Mouse (Mus musculus) liver, embryonic 14.5 days (tissue): ENCODE measurements around the gene Pdcd1lg2. TPM values are rescaled to one million over a fixed set of nuclear protein-coding genes. Genes with fewer than 3 reads are reported as not detected.
A peak's percentile ranks its signal among the peaks of the same experiment; 100 is the strongest.

Source experiments
- ATAC-seq: fragments of 200-750 bp; cut with Nextera tagmentation; 2 replicates; pipeline ENCODE4 v1.8.0; 2017; ENCODE audit warnings: moderate number of reproducible peaks, mild to moderate bottlenecking, moderate library complexity; ENCODE audit not compliant: insufficient read depth
- DNase-seq, 3 experiments: peaks; one replicate each; pipeline ENCODE4 v3.0.0-alpha.2; 2012 to 2013; ENCODE audit warnings: low read depth in 3 of 3, low spot score in 3 of 3
- H3K27ac ChIP-seq: fragments of 300-500 bp; sonication (generic); 2 replicates; pipeline ENCODE4 v1.5.1; 2014; ENCODE audit warnings: moderate library complexity, mild to moderate bottlenecking, control low read depth, inconsistent platforms
- H3K27me3 ChIP-seq: fragments of 300-500 bp; sonication (generic); 2 replicates; pipeline ENCODE4 v1.6.1; 2014; ENCODE audit warnings: mild to moderate bottlenecking, low read length, moderate library complexity; ENCODE audit not compliant: control insufficient read depth, insufficient read depth
- H3K36me3 ChIP-seq: fragments of 300-500 bp; sonication (generic); replicated peaks from 2 replicates; pipeline ENCODE4 v1.6.1; 2014; ENCODE audit warnings: low read depth; ENCODE audit not compliant: control insufficient read depth, insufficient read depth
- H3K4me1 ChIP-seq, 2 experiments: fragments of 200-500 bp in 1 of 2; fragments of 300-500 bp in 1 of 2; sonication (generic) in 1 of 2; replicated peaks; 2 replicates each; pipeline ENCODE4 v1.6.1; 2012 to 2014; ENCODE audit warnings: antibody characterized with exemption in 1 of 2, inconsistent platforms in 1 of 2, low read length in 1 of 2; ENCODE audit not compliant: control insufficient read depth in 2 of 2, insufficient read depth in 2 of 2
- H3K4me2 ChIP-seq: fragments of 300-500 bp; sonication (generic); 2 replicates; pipeline ENCODE4 v1.6.1; 2014; ENCODE audit warnings: low read depth, mild to moderate bottlenecking, control low read depth, moderate library complexity
- H3K4me3 ChIP-seq, 2 experiments: fragments of 200-500 bp in 1 of 2; fragments of 300-500 bp in 1 of 2; sonication (generic) in 1 of 2; 2 replicates each; pipeline ENCODE4 v1.5.1; 2012 to 2014; ENCODE audit warnings: low read depth in 2 of 2, low read length in 2 of 2, mild to moderate bottlenecking in 2 of 2, control low read depth in 1 of 2, inconsistent platforms in 1 of 2, moderate library complexity in 1 of 2; ENCODE audit not compliant: insufficient read depth in 1 of 2
- H3K9ac ChIP-seq: fragments of 300-500 bp; sonication (generic); replicated peaks from 2 replicates; pipeline ENCODE4 v1.6.1; 2014; ENCODE audit warnings: mild to moderate bottlenecking, control low read depth, moderate library complexity
- H3K9me3 ChIP-seq: fragments of 300-500 bp; sonication (generic); 2 replicates; pipeline ENCODE4 v1.6.1; 2016; ENCODE audit warnings: low read length, mixed read lengths; ENCODE audit not compliant: control insufficient read depth
- CTCF ChIP-seq: IDR thresholded peaks from 2 replicates; pipeline ENCODE4 v1.5.1; 2016; ENCODE audit warnings: antibody characterized with exemption, low read depth, control low read depth
- EP300 ChIP-seq: IDR thresholded peaks from 2 replicates; pipeline ENCODE4 v1.6.1; 2016; ENCODE audit warnings: antibody characterized with exemption, low read depth
- WGBS: fragments of 180-500 bp; shearing (Covaris S2); extraction: QIAGEN DNeasy Blood & Tissue Kit; methylation state at CpG from one replicate; pipeline ENCODE4 v1.1.7; 2014; ENCODE audit not compliant: insufficient replicate concordance; 5-methylcytosine and 5-hydroxymethylcytosine counted together
- polyA plus RNA-seq, 2 experiments: library from polyadenylated mRNA; depleted of rRNA in 1 of 2; stranded (reverse) in 1 of 2; unstranded in 1 of 2; fragments of >200 nt; fragmentation: Nextera tagmentation in 1 of 2; extraction: Ambion mirVana in 1 of 2; gene quantifications; 2 replicates each; pipeline versions ENCODE4 v1.2.1 to v1.2.3; 2012 to 2014

Pdcd1lg2 gene
- polyA plus RNA-seq, 2 experiments, result 0.02 TPM; not detected in 1

DNA sequence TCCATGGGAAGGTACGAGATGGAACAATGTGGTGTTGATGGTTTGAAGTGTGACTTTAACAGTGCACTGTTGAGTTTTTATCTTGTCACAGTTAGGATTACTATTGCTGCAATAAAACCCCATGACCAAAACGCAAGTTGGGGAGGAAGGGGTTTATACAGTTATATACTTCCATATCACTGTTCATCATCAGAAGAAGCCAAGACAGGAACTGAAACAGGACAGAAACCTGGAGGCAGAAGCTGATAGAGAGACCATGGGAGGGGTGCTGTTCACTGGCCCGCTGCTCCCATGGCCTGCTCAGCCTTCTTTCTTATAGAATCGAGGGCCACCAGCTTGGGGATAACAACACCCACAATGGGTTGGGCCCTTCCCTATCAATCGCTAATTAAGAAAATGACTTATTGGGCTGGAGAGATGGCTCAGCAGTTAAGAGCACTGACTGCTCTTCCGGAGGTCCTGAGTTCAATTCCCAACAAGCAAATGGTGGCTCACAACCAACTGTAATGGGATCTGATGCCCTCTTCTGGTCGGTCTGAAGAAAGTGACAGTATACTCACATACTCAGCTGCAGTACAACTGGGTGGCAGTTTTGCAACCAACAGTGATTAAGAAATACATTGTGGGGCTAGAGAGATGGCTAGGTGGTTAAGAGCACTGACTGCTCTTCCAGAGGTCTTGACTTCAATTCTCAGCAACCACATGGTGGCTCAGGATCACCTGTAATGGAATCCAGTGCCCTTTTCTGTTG lies 53.1 kb downstream of the Pdcd1lg2 start:
- TF ChIP-seq CTCF, result peak; percentile 31
- no peak for TF ChIP-seq EP300
- no peaks in the 10 kb centered on the region for H3K9me3 ChIP-seq
- ATAC-seq (no peak), DNase-seq (no peak)
- no peak overlapping the region for H3K9ac ChIP-seq
- H3K27me3 ChIP-seq, result no peaks in the 10 kb centered on the region
- H3K4me3 ChIP-seq, result no peak overlapping the region
- no peaks in the 10 kb centered on the region for H3K36me3 ChIP-seq
- no peak overlapping the region for H3K27ac ChIP-seq
- peaks cover 1 to 3% of the 10 kb centered on the region in 2 experiments; a peak in 2 of 4 replicates for H3K4me1 ChIP-seq
- H3K4me2 ChIP-seq, result no peak overlapping the region
- WGBS, result 68% methylated on average over 7 of the region's 7 CpGs

DNA sequence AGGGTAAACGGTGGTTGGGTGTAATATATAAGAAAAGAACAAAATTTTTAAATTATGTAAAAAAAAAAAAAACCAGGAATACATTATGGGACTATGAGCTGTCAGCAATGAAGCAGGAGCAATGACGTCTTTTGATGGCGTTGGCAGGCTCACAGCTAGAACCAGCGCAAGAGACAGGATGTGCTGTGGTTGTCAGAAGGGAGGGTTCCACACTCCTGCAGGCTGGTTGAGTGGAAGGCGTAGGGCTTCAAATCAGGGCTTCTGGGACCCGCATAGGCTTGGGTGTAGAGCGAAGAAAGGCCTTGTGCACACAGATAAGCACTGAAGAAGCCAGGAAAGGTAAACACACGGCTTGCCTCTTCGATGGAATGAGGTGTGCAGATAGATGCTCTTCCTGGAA lies 56.1 kb downstream of the Pdcd1lg2 start:
- no peak for DNase-seq
- WGBS, result 32% methylated on average over 9 of the region's 9 CpGs
- Histone ChIP-seq H3K36me3 (no peaks in the 10 kb centered on the region), H3K27me3 (no peaks in the 10 kb centered on the region), H3K4me3 (no peak overlapping the region), H3K9me3 (no peaks in the 10 kb centered on the region), H3K4me2 (no peak overlapping the region), H3K9ac (no peak overlapping the region), H3K4me1 (peaks cover 13 to 18% of the 10 kb centered on the region in 2 experiments; a peak in 3 of 4 replicates), H3K27ac (no peak overlapping the region)
- ATAC-seq, result no peak
- TF ChIP-seq CTCF, result no peak
- TF ChIP-seq EP300, result no peak

DNA sequence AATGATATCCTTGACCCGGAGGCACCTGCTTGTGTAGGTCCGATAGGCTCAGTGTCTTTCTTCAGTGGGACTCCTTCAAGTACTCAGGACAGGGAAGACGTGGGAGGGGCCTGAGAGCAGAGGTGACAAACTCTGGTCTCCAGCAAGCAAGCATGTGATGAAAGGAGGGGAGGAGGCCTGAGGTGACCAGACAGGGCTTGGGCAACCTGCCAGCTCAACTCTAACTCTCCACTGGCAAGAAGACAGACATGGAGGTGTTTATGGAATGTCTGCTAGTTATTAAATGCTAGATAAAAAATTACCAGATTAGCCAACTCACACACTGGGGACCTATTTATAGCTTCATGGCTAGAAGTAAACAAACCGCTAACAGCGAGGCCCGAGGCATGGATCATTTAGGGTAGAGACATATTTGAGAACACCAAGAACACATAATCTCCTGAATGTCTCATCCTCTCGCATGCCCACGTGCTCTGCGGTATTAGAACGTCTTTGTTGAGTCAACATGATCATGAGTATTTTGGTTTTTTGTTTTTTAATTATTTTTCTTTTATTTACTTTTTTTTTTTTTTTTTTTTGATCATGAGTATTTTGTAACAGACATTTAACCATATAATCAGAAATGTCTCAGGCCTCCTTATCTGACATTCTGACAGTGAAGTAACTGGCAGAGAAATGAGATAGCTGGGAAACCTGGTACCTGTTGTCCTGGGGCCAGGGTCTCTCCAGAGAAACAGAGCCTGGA lies 58.4 kb downstream of the Pdcd1lg2 start:
- Histone ChIP-seq H3K9me3 (no peaks in the 10 kb centered on the region), H3K4me3 (no peak overlapping the region), H3K27me3 (no peaks in the 10 kb centered on the region), H3K27ac (no peak overlapping the region), H3K4me1 (peaks cover 17 to 28% of the 10 kb centered on the region in 2 experiments), H3K4me2 (no peak overlapping the region), H3K36me3 (no peaks in the 10 kb centered on the region), H3K9ac (no peak overlapping the region)
- 0 out of 2 replicates have a peak, but pooled peaks have one; percentile 8 for ATAC-seq
- WGBS, result 62% methylated on average over 10 of the region's 10 CpGs
- TF ChIP-seq CTCF (no peak), EP300 (peak; percentile 16; the same call in 1 of the 2 replicates)
- no peak for DNase-seq

- Histone ChIP-seq H3K4me1 (peaks cover 17 to 28% of the 10 kb centered on the region in 2 experiments), H3K4me3 (no peak overlapping the region), H3K9me3 (no peaks in the 10 kb centered on the region), H3K4me2 (no peak overlapping the region), H3K36me3 (no peaks in the 10 kb centered on the region), H3K9ac (no peak overlapping the region), H3K27me3 (no peaks in the 10 kb centered on the region), H3K27ac (no peak overlapping the region)
- peak; percentile 21; the same call in 1 of the 2 replicates for ATAC-seq
- no peak for DNase-seq
- WGBS, result 49% methylated on average over 2 of the region's 2 CpGs
- TF ChIP-seq CTCF (no peak), EP300 (no peak; the same call in 1 of the 2 replicates)
These were observed 59.1 kb downstream of the Pdcd1lg2 start for GRCm38 (mm10) chr19:29469686-29470254.

GRCm38 (mm10) chr19:29470652-29471051 lies 59.9 kb downstream of the Pdcd1lg2 start:
- WGBS, result 53% methylated on average over 4 of the region's 4 CpGs
- no peak for TF ChIP-seq CTCF
- TF ChIP-seq EP300, result no peak
- Histone ChIP-seq H3K27me3 (no peaks in the 10 kb centered on the region), H3K4me3 (no peak overlapping the region), H3K9me3 (no peaks in the 10 kb centered on the region), H3K9ac (no peak overlapping the region), H3K36me3 (no peaks in the 10 kb centered on the region), H3K4me2 (no peak overlapping the region), H3K4me1 (peaks cover 17 to 32% of the 10 kb centered on the region in 2 experiments), H3K27ac (no peak overlapping the region)
- ATAC-seq, result no peak
- no peak for DNase-seq
